Mouse (Mus musculus): ENCODE data around the gene Cdc25b. TPM values are rescaled to one million over a fixed set of nuclear protein-coding genes. Genes with fewer than 3 reads are reported as not detected.

The Cdc25b gene
- total and polyA plus RNA-seq, 3 experiments: 4.3 to 12.5 (median 10.3) TPM

DNA sequence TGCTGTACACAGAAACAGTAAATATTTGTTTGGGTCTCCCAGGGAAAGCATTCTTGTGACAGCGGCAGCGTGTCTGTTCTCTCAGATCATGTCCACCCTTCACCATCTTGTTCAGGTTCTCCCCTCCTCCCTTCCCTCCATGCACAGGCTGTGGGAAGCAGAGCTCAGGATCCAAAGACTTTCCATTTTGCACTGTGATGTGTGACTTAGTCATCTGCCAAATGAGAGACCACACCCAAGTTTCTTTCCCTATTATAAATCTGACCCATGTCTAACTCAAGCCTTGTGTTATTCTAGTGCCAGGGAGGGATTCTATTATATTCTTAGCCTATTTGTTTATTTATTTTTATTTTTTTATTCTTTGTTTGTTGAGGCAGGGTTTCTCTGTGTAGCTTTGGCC is 21.6 kb downstream of the Cdc25b start:
- DNase-seq: no peak
- no peak overlapping the region for H3K9ac ChIP-seq (ENCODE audit: low read depth, low read length)
- TF ChIP-seq POLR2A (IDR thresholded peaks at IDR 0.05; ENCODE audit: insufficient read depth, low read depth, low read length) (no peak), CTCF (IDR thresholded peaks at IDR 0.05) (no peak), EP300 (IDR thresholded peaks at IDR 0.05; ENCODE audit: insufficient read depth, low read depth, low read length) (no peak)
- no peaks in the 10 kb centered on the region for H3K27me3 ChIP-seq (ENCODE audit: control insufficient read depth, insufficient read depth, low read length)
- intact Hi-C loops (cut with DNase I): no loop called here
- WGBS: 93% methylated on average over 2 of the region's 2 CpGs
- peaks cover 3% of the 10 kb centered on the region for H3K36me3 ChIP-seq (ENCODE audit: control insufficient read depth, insufficient read depth, low read length)
- H3K27ac ChIP-seq: peak overlapping the region; percentile 13; the same call in 1 of the 2 replicates
- no peaks in the 10 kb centered on the region for H3K79me2 ChIP-seq (replicated peaks; ENCODE audit: control insufficient read depth, insufficient read depth, low read length)
- H3K4me3 ChIP-seq: no peak overlapping the region
- H3K4me1 ChIP-seq (ENCODE audit: control insufficient read depth, insufficient read depth, low read length): peaks cover 27% of the 10 kb centered on the region

DNA sequence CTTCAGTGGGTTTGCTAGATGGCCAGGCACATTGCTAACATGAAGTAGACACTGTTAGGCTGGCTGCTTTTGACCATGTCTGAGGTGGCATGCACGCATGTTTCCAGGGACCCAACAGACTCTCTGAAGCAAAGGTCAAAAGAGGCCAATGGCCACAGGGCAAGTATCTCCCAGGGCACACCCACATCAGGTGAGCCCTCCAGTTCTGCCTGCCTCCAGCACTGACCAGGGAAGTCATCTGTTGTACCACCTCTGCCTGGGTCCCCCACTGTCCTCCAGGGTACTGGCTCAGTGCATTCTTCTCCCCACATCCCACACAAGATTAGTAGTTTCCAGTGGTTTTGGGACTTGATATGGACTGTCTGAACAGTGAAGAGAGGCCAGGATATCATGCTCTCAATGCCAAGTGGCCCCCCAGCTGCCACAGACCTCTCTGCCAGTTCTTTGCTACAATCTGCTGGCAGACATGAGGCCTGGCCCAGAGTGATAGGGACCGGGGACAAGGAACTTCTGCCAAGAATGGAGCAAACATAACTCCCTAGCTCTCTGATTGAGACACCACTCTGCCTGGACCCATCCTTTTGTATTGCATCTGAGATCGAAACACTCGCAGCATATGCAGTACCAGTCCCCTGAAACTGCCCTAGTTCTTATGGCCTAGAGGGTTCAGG is 22.5 kb downstream of the Cdc25b start:
- intact Hi-C loops (cut with DNase I): no loop called here
- H3K4me1 ChIP-seq (ENCODE audit: control insufficient read depth, insufficient read depth, low read length): peaks cover 30% of the 10 kb centered on the region
- no peak overlapping the region; the same call in 1 of the 2 replicates for H3K9ac ChIP-seq (ENCODE audit: low read depth, low read length)
- 54% methylated on average over 4 of the region's 4 CpGs for WGBS
- peak in 1 of 2 experiments; percentile 26 for DNase-seq
- no peaks in the 10 kb centered on the region for H3K27me3 ChIP-seq (ENCODE audit: control insufficient read depth, insufficient read depth, low read length)
- no peak overlapping the region; the same call in 1 of the 2 replicates for H3K4me3 ChIP-seq
- H3K36me3 ChIP-seq (ENCODE audit: control insufficient read depth, insufficient read depth, low read length): peaks cover 7% of the 10 kb centered on the region
- TF ChIP-seq CTCF (IDR thresholded peaks at IDR 0.05) (no peak), POLR2A (IDR thresholded peaks at IDR 0.05; ENCODE audit: insufficient read depth, low read depth, low read length) (no peak), EP300 (IDR thresholded peaks at IDR 0.05; ENCODE audit: insufficient read depth, low read depth, low read length) (no peak)
- peak overlapping the region; percentile 99 for H3K27ac ChIP-seq
- H3K79me2 ChIP-seq (replicated peaks; ENCODE audit: control insufficient read depth, insufficient read depth, low read length): no peaks in the 10 kb centered on the region

DNA sequence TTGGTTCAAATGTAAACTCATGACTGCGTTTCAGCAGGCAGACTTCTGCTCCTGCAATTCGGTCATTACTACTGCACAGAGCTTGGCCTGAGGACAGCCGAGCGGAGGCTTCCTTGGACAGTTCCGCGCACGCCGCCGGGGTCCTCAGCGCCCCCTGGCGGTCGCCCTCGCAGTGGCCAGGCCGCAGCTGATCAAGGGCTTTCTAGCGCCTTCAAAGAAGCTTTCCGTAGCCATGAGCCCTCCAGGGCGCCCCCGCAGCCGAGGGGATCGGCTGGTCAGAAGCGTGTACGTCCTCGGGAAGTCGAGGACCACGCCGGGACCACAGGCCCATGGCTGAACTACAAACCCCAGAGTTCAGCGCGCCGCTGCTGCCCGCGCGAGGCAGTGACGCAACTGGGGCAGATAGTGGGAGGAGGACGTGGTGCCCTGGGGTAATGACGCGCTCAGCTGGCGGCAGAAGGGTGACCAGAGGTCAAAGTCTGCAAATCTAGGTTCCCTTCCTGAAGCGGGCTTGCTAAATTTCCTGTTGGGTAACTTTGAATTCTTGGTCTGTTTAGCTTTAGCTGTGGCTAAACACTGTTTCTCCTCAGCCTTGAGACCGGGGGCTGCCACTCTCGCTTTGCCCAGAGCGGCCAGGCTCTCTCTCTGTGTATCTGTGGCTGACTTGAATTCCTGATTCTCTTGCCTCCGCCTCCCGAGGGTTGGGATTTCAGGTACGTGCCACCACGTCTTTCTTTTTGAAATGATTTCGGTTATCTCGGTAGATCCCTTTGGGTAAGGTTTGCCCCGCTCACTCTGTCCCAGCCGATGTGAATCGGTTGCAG is 23.4 kb downstream of the Cdc25b start:
- TF ChIP-seq CTCF (IDR thresholded peaks at IDR 0.05) (no peak; the same call in 1 of the 2 replicates), EP300 (IDR thresholded peaks at IDR 0.05; ENCODE audit: insufficient read depth, low read depth, low read length) (peak; percentile 91; the same call in 1 of the 2 replicates), POLR2A (IDR thresholded peaks at IDR 0.05; ENCODE audit: insufficient read depth, low read depth, low read length) (peak; percentile 95)
- WGBS: under 1% methylated on average over 50 of the region's 50 CpGs
- Histone ChIP-seq H3K27me3 (ENCODE audit: control insufficient read depth, insufficient read depth, low read length) (no peaks in the 10 kb centered on the region), H3K27ac (peak overlapping the region; percentile 99), H3K4me3 (peak overlapping the region; percentile 96), H3K4me1 (ENCODE audit: control insufficient read depth, insufficient read depth, low read length) (peaks cover 25% of the 10 kb centered on the region), H3K9ac (ENCODE audit: low read depth, low read length) (peak overlapping the region; percentile 75), H3K36me3 (ENCODE audit: control insufficient read depth, insufficient read depth, low read length) (peaks cover 8% of the 10 kb centered on the region), H3K79me2 (replicated peaks; ENCODE audit: control insufficient read depth, insufficient read depth, low read length) (no peaks in the 10 kb centered on the region)
- intact Hi-C loops (cut with DNase I): loop anchor here (1.0 kb wide), 3 partner anchors 23 to 44 kb away; partner anchors contain the start of gene Cenpb
- DNase-seq: peak; percentile 97 to 98

DNA sequence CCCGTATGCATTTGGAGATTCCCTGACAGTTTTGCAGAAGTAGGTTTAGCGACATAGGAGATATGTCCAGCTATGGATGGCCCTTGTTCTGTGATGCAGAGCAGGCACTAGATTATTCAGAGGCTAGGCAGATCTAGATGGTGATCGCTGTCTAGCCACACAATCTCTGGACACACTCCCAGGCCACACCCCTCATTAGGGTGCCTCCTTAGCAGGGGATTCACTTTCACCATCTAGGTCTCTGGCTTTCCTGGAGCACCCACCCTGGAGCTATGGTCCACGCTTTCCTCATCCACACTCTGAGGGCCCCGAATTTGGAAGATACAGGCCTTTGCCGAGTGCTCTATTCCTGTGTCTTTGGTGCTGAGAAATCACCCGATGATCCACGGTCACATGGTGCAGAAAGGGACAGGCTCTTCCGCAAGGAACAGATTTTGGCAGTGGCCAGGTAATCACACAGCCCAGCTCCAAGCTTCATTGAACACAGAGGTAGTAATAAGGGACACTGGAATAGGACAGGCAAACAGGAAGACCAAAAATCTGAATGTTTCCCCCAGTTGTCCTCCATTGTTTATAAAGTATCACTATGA is 24.4 kb downstream of the Cdc25b start:
- WGBS: 23% methylated on average over 9 of the region's 9 CpGs
- intact Hi-C loops (cut with DNase I): no loop called here
- TF ChIP-seq CTCF (IDR thresholded peaks at IDR 0.05) (no peak), EP300 (IDR thresholded peaks at IDR 0.05; ENCODE audit: insufficient read depth, low read depth, low read length) (no peak), POLR2A (IDR thresholded peaks at IDR 0.05; ENCODE audit: insufficient read depth, low read depth, low read length) (no peak)
- peak; percentile 49 to 58 for DNase-seq
- H3K9ac ChIP-seq (ENCODE audit: low read depth, low read length): peak overlapping the region; percentile 71
- H3K4me1 ChIP-seq (ENCODE audit: control insufficient read depth, insufficient read depth, low read length): peaks cover 26% of the 10 kb centered on the region
- no peaks in the 10 kb centered on the region for H3K27me3 ChIP-seq (ENCODE audit: control insufficient read depth, insufficient read depth, low read length)
- H3K36me3 ChIP-seq (ENCODE audit: control insufficient read depth, insufficient read depth, low read length): peaks cover 12% of the 10 kb centered on the region
- H3K79me2 ChIP-seq (replicated peaks; ENCODE audit: control insufficient read depth, insufficient read depth, low read length): no peaks in the 10 kb centered on the region
- H3K27ac ChIP-seq: peak overlapping the region; percentile 99
- H3K4me3 ChIP-seq: peak overlapping the region; percentile 96

DNA sequence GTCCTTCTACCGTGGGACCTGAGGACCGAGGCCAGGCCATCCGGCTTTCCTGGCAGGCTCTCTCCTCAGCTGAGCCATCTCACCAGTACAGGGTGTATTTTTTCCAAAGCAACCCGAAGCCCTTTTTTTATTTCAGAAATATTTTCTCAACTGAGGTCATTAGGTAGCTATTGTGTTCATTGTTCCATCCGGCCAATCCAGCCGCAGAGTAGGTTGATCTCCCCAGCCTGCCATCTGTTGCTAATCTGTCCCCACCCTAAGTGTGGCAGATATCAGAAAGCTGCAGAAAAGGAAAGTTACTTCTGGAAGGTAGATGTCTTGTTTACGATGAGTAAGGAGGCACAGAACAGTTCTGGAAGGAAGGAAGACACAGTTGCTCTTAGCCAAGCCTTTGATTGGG is 27.0 kb downstream of the Cdc25b start:
- 23% methylated on average over 7 of the region's 7 CpGs for WGBS
- peak in 1 of 2 experiments; percentile 46 for DNase-seq
- Histone ChIP-seq H3K4me1 (ENCODE audit: control insufficient read depth, insufficient read depth, low read length) (peaks cover 28% of the 10 kb centered on the region), H3K27ac (peak overlapping the region; percentile 71), H3K4me3 (no peak overlapping the region), H3K36me3 (ENCODE audit: control insufficient read depth, insufficient read depth, low read length) (peaks cover 12% of the 10 kb centered on the region), H3K9ac (ENCODE audit: low read depth, low read length) (no peak overlapping the region; the same call in 1 of the 2 replicates), H3K27me3 (ENCODE audit: control insufficient read depth, insufficient read depth, low read length) (no peaks in the 10 kb centered on the region), H3K79me2 (replicated peaks; ENCODE audit: control insufficient read depth, insufficient read depth, low read length) (no peaks in the 10 kb centered on the region)
- intact Hi-C loops (cut with DNase I): no loop called here
- TF ChIP-seq CTCF (IDR thresholded peaks at IDR 0.05) (no peak), POLR2A (IDR thresholded peaks at IDR 0.05; ENCODE audit: insufficient read depth, low read depth, low read length) (0 out of 2 replicates have a peak, but pooled peaks have one; percentile 38), EP300 (IDR thresholded peaks at IDR 0.05; ENCODE audit: insufficient read depth, low read depth, low read length) (no peak)

Data from heart, adult 2 months (tissue).